Mouse (Mus musculus) lung, postnatal 0 days (tissue): ENCODE measurements at regions not wholly inside any gene's neighbourhood (a gene's known extent, or its start where the extent isn't known, plus 50 kb on each side); places are given as distances from the start of the nearest gene placed in this dataset.

ENCODE experiments used
- ATAC-seq: fragments of 200-750 bp; cut with Nextera tagmentation; 2 replicates; pipeline ENCODE4 v1.8.0; 2017; ENCODE audit warnings: moderate library complexity
- DNase-seq: peaks from one replicate; pipeline ENCODE4 v3.0.0-alpha.2; 2016; ENCODE audit warnings: low spot score
- H3K27ac ChIP-seq: fragments of 300-500 bp; sonication (generic); 2 replicates; pipeline ENCODE4 v1.5.1; 2014; ENCODE audit warnings: antibody characterized with exemption, mild to moderate bottlenecking, low read length, mixed read lengths
- H3K27me3 ChIP-seq: fragments of 300-500 bp; sonication (generic); replicated peaks from 2 replicates; pipeline ENCODE4 v1.6.1; 2014; ENCODE audit warnings: low read length, mixed read lengths; ENCODE audit not compliant: insufficient read depth
- H3K36me3 ChIP-seq: fragments of 300-500 bp; sonication (generic); 2 replicates; pipeline ENCODE4 v1.6.1; 2014; ENCODE audit warnings: low read length, mixed read lengths; ENCODE audit not compliant: insufficient read depth
- H3K4me1 ChIP-seq: fragments of 300-500 bp; sonication (generic); 2 replicates; pipeline ENCODE4 v1.6.1; 2014; ENCODE audit warnings: antibody characterized with exemption, low read depth, low read length, mixed read lengths; ENCODE audit not compliant: insufficient read depth
- H3K4me2 ChIP-seq: fragments of 300-500 bp; sonication (generic); replicated peaks from 2 replicates; pipeline ENCODE4 v1.6.1; 2014; ENCODE audit warnings: low read depth, mild to moderate bottlenecking, low read length, moderate library complexity, mixed read lengths
- H3K4me3 ChIP-seq: fragments of 300-500 bp; sonication (generic); 2 replicates; pipeline ENCODE4 v1.5.1; 2014; ENCODE audit warnings: low read depth, low read length
- H3K9ac ChIP-seq: fragments of 300-500 bp; sonication (generic); replicated peaks from 2 replicates; pipeline ENCODE4 v1.6.1; 2014; ENCODE audit warnings: low read depth, mild to moderate bottlenecking
- H3K9me3 ChIP-seq: fragments of 300-500 bp; sonication (generic); 2 replicates; pipeline ENCODE4 v1.6.1; 2016; ENCODE audit warnings: low read length, mixed read lengths
- CTCF ChIP-seq: IDR thresholded peaks from 2 replicates; pipeline ENCODE4 v1.5.1; 2016; ENCODE audit warnings: antibody characterized with exemption, mild to moderate bottlenecking
- EP300 ChIP-seq: IDR thresholded peaks from 2 replicates; pipeline ENCODE4 v1.6.1; 2016; ENCODE audit warnings: antibody characterized with exemption, mild to moderate bottlenecking, control low read depth
- WGBS: fragments of 180-500 bp; shearing (Covaris S2); extraction: QIAGEN DNeasy Blood & Tissue Kit; methylation state at CpG from one replicate; pipeline ENCODE4 v1.1.7; 2014; 5-methylcytosine and 5-hydroxymethylcytosine counted together

- DNase-seq (no peak), ATAC-seq (no peak)
- H3K4me3 ChIP-seq: no peak overlapping the region
- H3K27ac ChIP-seq: no peak overlapping the region
- WGBS: 76% methylated on average over 9 of the region's 9 CpGs
- TF ChIP-seq CTCF: no peak
- no peak for TF ChIP-seq EP300
- H3K9ac ChIP-seq: no peak overlapping the region
- H3K9me3 ChIP-seq: no peaks in the 10 kb centered on the region
- no peaks in the 10 kb centered on the region for H3K27me3 ChIP-seq
- no peak overlapping the region for H3K4me2 ChIP-seq
- no peaks in the 10 kb centered on the region for H3K4me1 ChIP-seq
- no peaks in the 10 kb centered on the region for H3K36me3 ChIP-seq
Measured at GRCm38 (mm10) chr12:12484921-12485680, 223.2 kb downstream of the Fam49a start.

- Histone ChIP-seq H3K4me3 (no peak overlapping the region), H3K9ac (no peak overlapping the region), H3K36me3 (no peaks in the 10 kb centered on the region), H3K9me3 (no peaks in the 10 kb centered on the region), H3K4me2 (no peak overlapping the region), H3K27ac (no peak overlapping the region), H3K4me1 (no peaks in the 10 kb centered on the region), H3K27me3 (no peaks in the 10 kb centered on the region)
- ATAC-seq: no peak
- 86% methylated on average over 2 of the region's 2 CpGs for whole genome bisulfite sequencing
- TF ChIP-seq CTCF (no peak), EP300 (no peak)
- DNase-seq: no peak
Measured at GRCm38 (mm10) chr12:12480451-12480850, 218.5 kb downstream of the Fam49a start.

GRCm38 (mm10) chr12:12452086-12452485 is 190.1 kb downstream of the Fam49a start:
- Histone ChIP-seq H3K4me3 (no peak overlapping the region), H3K4me2 (no peak overlapping the region), H3K36me3 (no peaks in the 10 kb centered on the region), H3K27ac (no peak overlapping the region), H3K9ac (no peak overlapping the region), H3K9me3 (no peaks in the 10 kb centered on the region), H3K4me1 (no peaks in the 10 kb centered on the region), H3K27me3 (no peaks in the 10 kb centered on the region)
- ATAC-seq: no peak
- WGBS: 13% methylated on average over 2 of the region's 2 CpGs
- TF ChIP-seq EP300: no peak
- TF ChIP-seq CTCF: no peak
- no peak for DNase-seq

- TF ChIP-seq CTCF (no peak), EP300 (no peak)
Measured at GRCm38 (mm10) chr12:12446768-12447167, 184.8 kb downstream of the Fam49a start.

GRCm38 (mm10) chr12:12446281-12446680 is 184.3 kb downstream of the Fam49a start:
- no peak overlapping the region for H3K4me2 ChIP-seq
- H3K4me3 ChIP-seq: no peak overlapping the region
- no peaks in the 10 kb centered on the region for H3K27me3 ChIP-seq
- no peak for ATAC-seq
- H3K9me3 ChIP-seq: no peaks in the 10 kb centered on the region
- TF ChIP-seq EP300 (no peak), CTCF (no peak)
- no peaks in the 10 kb centered on the region for H3K4me1 ChIP-seq
- H3K27ac ChIP-seq: no peak overlapping the region
- no peaks in the 10 kb centered on the region for H3K36me3 ChIP-seq
- DNase-seq: no peak
- WGBS: 85% methylated on average over 3 of the region's 3 CpGs
- H3K9ac ChIP-seq: no peak overlapping the region

More at GRCm38 (mm10) chr12:12446768-12447167, 184.8 kb downstream of the Fam49a start:
- Histone ChIP-seq H3K27me3 (no peaks in the 10 kb centered on the region), H3K36me3 (no peaks in the 10 kb centered on the region), H3K4me2 (no peak overlapping the region), H3K4me3 (no peak overlapping the region), H3K9ac (no peak overlapping the region), H3K9me3 (no peaks in the 10 kb centered on the region), H3K4me1 (no peaks in the 10 kb centered on the region), H3K27ac (no peak overlapping the region)
- DNase-seq (no peak), ATAC-seq (no peak)
- WGBS: 48% methylated on average over 2 of the region's 2 CpGs

- Histone ChIP-seq H3K27me3 (no peaks in the 10 kb centered on the region), H3K4me1 (no peaks in the 10 kb centered on the region), H3K27ac (no peak overlapping the region), H3K4me2 (no peak overlapping the region), H3K4me3 (no peak overlapping the region), H3K9me3 (no peaks in the 10 kb centered on the region), H3K36me3 (no peaks in the 10 kb centered on the region), H3K9ac (no peak overlapping the region)
- 81% methylated on average over 4 of the region's 4 CpGs for WGBS
- ATAC-seq (no peak), DNase-seq (no peak)
- TF ChIP-seq EP300: no peak
Measured at GRCm38 (mm10) chr12:12442872-12443271, 180.9 kb downstream of the Fam49a start.

GRCm38 (mm10) chr12:12436379-12436778 is 174.4 kb downstream of the Fam49a start:
- TF ChIP-seq EP300 (no peak), CTCF (peak; percentile 55)
- Histone ChIP-seq H3K36me3 (no peaks in the 10 kb centered on the region), H3K9ac (no peak overlapping the region), H3K4me2 (no peak overlapping the region), H3K4me3 (no peak overlapping the region), H3K4me1 (no peaks in the 10 kb centered on the region), H3K27ac (no peak overlapping the region), H3K9me3 (no peaks in the 10 kb centered on the region), H3K27me3 (no peaks in the 10 kb centered on the region)
- WGBS: 89% methylated on average over 1 of the region's 1 CpGs
- ATAC-seq (no peak), DNase-seq (no peak)
